Mouse (Mus musculus) limb, embryonic 13.5 days (tissue): ENCODE measurements at regions not wholly inside any gene's neighbourhood (a gene's known extent, or its start where the extent isn't known, plus 50 kb on each side); places are given as distances from the start of the nearest gene placed in this dataset.
"Not testable (repeated sequence)": the region's sequence is repeated elsewhere in the genome, so short reads cannot be mapped to it uniquely, and the experiment has no call there.

Experiments used
- ATAC-seq: fragments of 200-750 bp; cut with Nextera tagmentation; 2 replicates; pipeline ENCODE4 v1.8.0; 2017; ENCODE audit warnings: low read depth, moderate number of reproducible peaks, moderate TSS enrichment; ENCODE audit not compliant: low FRiP score
- H3K27ac ChIP-seq: fragments of 300-500 bp; sonication (generic); 2 replicates; pipeline ENCODE4 v1.5.1; 2015; ENCODE audit warnings: inconsistent platforms, mild to moderate bottlenecking, moderate library complexity
- H3K27me3 ChIP-seq: fragments of 300-500 bp; sonication (generic); 2 replicates; pipeline ENCODE4 v1.6.1; 2015; ENCODE audit warnings: mild to moderate bottlenecking, inconsistent platforms
- H3K36me3 ChIP-seq: fragments of 300-500 bp; sonication (generic); 2 replicates; pipeline ENCODE4 v1.6.1; 2015; ENCODE audit warnings: inconsistent platforms, mild to moderate bottlenecking, moderate library complexity
- H3K4me1 ChIP-seq: fragments of 300-500 bp; sonication (generic); 2 replicates; pipeline ENCODE4 v1.6.1; 2015; ENCODE audit warnings: inconsistent platforms
- H3K4me2 ChIP-seq: fragments of 300-500 bp; sonication (generic); replicated peaks from 2 replicates; pipeline ENCODE4 v1.6.1; 2015; ENCODE audit warnings: inconsistent platforms, mild to moderate bottlenecking, moderate library complexity
- H3K4me3 ChIP-seq: fragments of 300-500 bp; sonication (generic); 2 replicates; pipeline ENCODE4 v1.5.1; 2015; ENCODE audit warnings: moderate library complexity, mild to moderate bottlenecking, inconsistent platforms
- H3K9ac ChIP-seq: fragments of 300-500 bp; sonication (generic); 2 replicates; pipeline ENCODE4 v1.6.1; 2015; ENCODE audit warnings: mild to moderate bottlenecking, inconsistent platforms
- H3K9me3 ChIP-seq: fragments of 300-500 bp; sonication (generic); 2 replicates; pipeline ENCODE4 v1.6.1; 2016; ENCODE audit warnings: inconsistent platforms
- WGBS: fragments of 180-500 bp; shearing (Covaris S2); methylation state at CpG from one replicate; pipeline ENCODE4 v1.1.7; 2015; 5-methylcytosine and 5-hydroxymethylcytosine counted together

DNA sequence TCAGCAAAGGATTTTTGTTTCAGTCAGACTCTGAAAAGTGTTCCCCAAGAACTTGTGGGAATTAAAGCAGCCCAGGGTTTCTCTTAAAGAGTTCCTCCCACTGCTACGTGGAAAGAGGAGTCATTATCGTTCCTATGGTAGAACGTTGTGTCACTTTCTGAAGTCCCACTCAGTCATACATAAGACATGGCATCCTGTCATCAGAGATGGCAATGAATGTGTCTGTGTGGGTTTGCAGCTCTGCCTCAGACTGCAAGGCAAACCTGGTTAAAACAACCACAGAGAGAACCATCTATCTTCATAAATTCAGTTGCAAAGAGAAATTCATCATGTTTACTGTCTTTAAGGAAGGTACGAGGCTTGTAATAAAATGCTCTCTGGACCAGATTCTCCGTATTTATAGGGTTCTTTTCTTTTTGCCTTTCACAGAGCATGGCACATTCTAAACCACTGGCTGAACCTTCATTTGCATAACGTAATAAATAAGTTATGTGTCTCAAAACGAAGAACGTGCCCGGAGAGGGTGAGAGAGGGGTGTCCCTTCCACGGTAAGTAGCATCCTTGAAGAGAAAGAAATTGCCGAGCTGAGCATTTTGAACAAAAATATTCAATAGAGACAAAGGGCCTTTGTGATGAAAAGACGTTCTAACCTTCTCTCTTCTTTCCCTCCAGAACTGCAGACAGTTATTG, 194.7 kb upstream of the Gm10306 start:
- no peaks in the 10 kb centered on the region for H3K9me3 ChIP-seq
- no peak overlapping the region for H3K9ac ChIP-seq
- 66% methylated on average over 12 of the region's 12 CpGs for WGBS
- no peak for ATAC-seq
- no peak overlapping the region for H3K27ac ChIP-seq
- no peak overlapping the region for H3K4me2 ChIP-seq
- H3K4me3 ChIP-seq, result no peak overlapping the region
- H3K36me3 ChIP-seq, result no peaks in the 10 kb centered on the region
- H3K4me1 ChIP-seq, result 0 out of 2 replicates have a peak, but pooled peaks cover 2% of the 10 kb centered on the region
- no peaks in the 10 kb centered on the region for H3K27me3 ChIP-seq

DNA sequence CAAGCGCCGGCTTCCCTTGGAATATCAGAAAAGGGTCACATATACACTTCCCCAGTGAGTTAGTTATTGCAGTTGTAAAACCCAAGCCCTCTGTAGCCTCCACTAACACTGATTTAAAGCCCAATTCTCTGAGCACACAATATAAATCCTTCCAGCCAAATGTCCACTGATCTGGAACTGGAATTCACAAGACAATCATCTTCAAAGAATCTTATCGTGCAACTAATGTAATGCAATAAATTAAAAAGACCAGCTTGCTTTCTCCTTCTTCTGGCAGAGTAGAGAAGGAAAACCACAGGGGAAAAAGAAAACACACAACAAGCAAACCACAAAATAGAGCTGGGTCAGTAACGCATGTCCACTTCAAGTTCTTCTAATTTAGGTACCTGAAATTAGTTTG, 191.0 kb upstream of the Gm10306 start:
- no peak overlapping the region for H3K4me3 ChIP-seq
- no peaks in the 10 kb centered on the region for H3K27me3 ChIP-seq
- H3K9me3 ChIP-seq, result no peaks in the 10 kb centered on the region
- no peak overlapping the region for H3K9ac ChIP-seq
- ATAC-seq, result no peak
- no peak overlapping the region for H3K27ac ChIP-seq
- WGBS, result 27% methylated on average over 4 of the region's 4 CpGs
- H3K4me1 ChIP-seq, result 0 out of 2 replicates have a peak, but pooled peaks cover 2% of the 10 kb centered on the region
- H3K4me2 ChIP-seq, result no peak overlapping the region
- no peaks in the 10 kb centered on the region for H3K36me3 ChIP-seq

- Histone ChIP-seq H3K4me2 (no peak overlapping the region), H3K9me3 (no peaks in the 10 kb centered on the region), H3K36me3 (no peaks in the 10 kb centered on the region), H3K27me3 (no peaks in the 10 kb centered on the region), H3K4me1 (0 out of 2 replicates have a peak, but pooled peaks cover 8% of the 10 kb centered on the region), H3K27ac (no peak overlapping the region), H3K9ac (no peak overlapping the region), H3K4me3 (no peak overlapping the region)
- 75% methylated on average over 3 of the region's 3 CpGs for WGBS
- no peak for ATAC-seq
Measured at GRCm38 (mm10) chr4:94367174-94367573, 189.2 kb upstream of the Gm10306 start.

GRCm38 (mm10) chr4:94370981-94371380, 185.4 kb upstream of the Gm10306 start:
- H3K36me3 ChIP-seq, result no peaks in the 10 kb centered on the region
- H3K27me3 ChIP-seq, result no peaks in the 10 kb centered on the region
- WGBS, result 14% methylated on average over 6 of the region's 6 CpGs
- 0 out of 2 replicates have a peak, but pooled peaks cover 5% of the 10 kb centered on the region for H3K4me1 ChIP-seq
- no peak overlapping the region for H3K4me3 ChIP-seq
- H3K9me3 ChIP-seq, result no peaks in the 10 kb centered on the region
- no peak overlapping the region for H3K27ac ChIP-seq
- ATAC-seq, result no peak
- H3K4me2 ChIP-seq, result no peak overlapping the region
- no peak overlapping the region for H3K9ac ChIP-seq

GRCm38 (mm10) chr4:94376256-94376655, 180.1 kb upstream of the Gm10306 start:
- H3K9me3 ChIP-seq, result no peaks in the 10 kb centered on the region
- H3K4me1 ChIP-seq, result 0 out of 2 replicates have a peak, but pooled peaks cover 2% of the 10 kb centered on the region
- H3K36me3 ChIP-seq, result no peaks in the 10 kb centered on the region
- no peak overlapping the region for H3K4me2 ChIP-seq
- H3K9ac ChIP-seq, result no peak overlapping the region
- no peak overlapping the region for H3K27ac ChIP-seq
- H3K27me3 ChIP-seq, result no peaks in the 10 kb centered on the region
- H3K4me3 ChIP-seq, result no peak overlapping the region
- 90% methylated on average over 1 of the region's 1 CpGs for WGBS
- ATAC-seq, result no peak

DNA sequence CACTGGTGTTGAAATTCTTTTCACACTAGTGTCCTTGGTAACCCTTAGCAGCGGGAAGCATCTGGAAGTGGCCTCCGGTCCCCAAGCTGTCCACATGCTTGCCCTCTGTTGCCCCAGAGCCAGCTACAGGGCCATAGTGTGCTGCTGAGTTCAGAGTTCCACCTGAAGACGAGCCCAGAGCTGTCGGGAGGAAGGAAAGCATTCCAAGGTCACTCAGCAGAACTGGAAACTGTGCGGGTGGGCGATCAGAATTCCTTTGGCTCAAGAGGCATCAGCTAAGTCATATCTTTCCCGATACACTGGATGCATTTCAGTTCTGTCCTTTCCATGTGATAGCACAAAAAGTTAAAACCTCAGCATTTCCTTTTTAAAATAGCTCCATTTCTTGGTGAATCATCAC, 170.6 kb upstream of the Gm10306 start:
- Histone ChIP-seq H3K4me2 (no peak overlapping the region), H3K36me3 (no peaks in the 10 kb centered on the region), H3K9ac (no peak overlapping the region), H3K27me3 (no peaks in the 10 kb centered on the region), H3K9me3 (no peaks in the 10 kb centered on the region), H3K4me1 (no peaks in the 10 kb centered on the region), H3K4me3 (no peak overlapping the region), H3K27ac (no peak overlapping the region)
- WGBS, result 72% methylated on average over 7 of the region's 7 CpGs
- no peak for ATAC-seq

DNA sequence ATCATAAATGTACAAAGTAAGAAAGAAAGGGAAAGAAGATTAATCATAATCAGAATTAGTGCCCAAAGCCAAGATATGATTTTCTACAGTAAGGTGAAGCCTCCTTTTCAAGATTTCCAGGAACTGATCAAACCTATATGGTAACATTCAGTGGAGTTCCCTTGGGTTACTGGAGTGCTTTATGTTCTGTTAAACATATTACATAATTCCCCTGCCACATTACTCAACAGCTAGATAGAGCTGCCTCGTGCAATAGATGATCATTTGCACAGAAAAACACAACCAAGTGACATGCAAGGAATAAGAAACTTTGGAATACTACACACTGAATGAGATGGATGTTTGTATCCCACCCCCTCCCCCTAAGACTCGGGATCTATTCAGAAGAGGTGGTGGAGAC, 168.0 kb upstream of the Gm10306 start:
- Histone ChIP-seq H3K27me3 (no peaks in the 10 kb centered on the region), H3K9ac (no peak overlapping the region), H3K4me1 (no peaks in the 10 kb centered on the region), H3K36me3 (no peaks in the 10 kb centered on the region), H3K4me3 (no peak overlapping the region), H3K27ac (no peak overlapping the region), H3K9me3 (no peaks in the 10 kb centered on the region), H3K4me2 (no peak overlapping the region)
- 50% methylated on average over 2 of the region's 2 CpGs for WGBS
- ATAC-seq, result no peak

GRCm38 (mm10) chr4:94394462-94394861, 161.9 kb upstream of the Gm10306 start:
- no peak overlapping the region for H3K27ac ChIP-seq
- no peaks in the 10 kb centered on the region for H3K36me3 ChIP-seq
- no peak overlapping the region for H3K4me2 ChIP-seq
- 75% methylated on average over 2 of the region's 2 CpGs for WGBS
- H3K4me1 ChIP-seq, result no peaks in the 10 kb centered on the region
- H3K9ac ChIP-seq, result no peak overlapping the region
- H3K27me3 ChIP-seq, result no peaks in the 10 kb centered on the region
- no peak overlapping the region for H3K4me3 ChIP-seq
- no peak for ATAC-seq
- no peaks in the 10 kb centered on the region for H3K9me3 ChIP-seq

DNA sequence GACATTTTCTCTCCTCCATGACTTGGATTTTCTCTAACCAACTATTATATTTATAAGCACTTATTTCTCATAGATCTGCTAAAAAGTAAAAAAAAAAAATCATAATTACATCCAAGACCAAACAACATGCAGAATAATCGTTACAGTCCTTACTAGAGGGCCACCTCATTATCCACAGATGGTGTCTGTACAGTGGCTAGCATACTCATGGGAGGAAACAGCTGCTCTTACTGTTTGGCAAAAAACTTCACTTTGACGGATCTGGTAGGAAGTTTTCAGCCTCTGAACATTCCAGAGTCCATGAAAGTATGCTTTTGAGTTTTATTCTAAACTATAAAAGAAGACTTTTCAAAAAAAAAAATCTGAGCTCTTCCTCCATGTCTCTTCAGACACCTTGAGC, 159.1 kb upstream of the Gm10306 start:
- Histone ChIP-seq H3K9ac (no peak overlapping the region), H3K36me3 (no peaks in the 10 kb centered on the region), H3K9me3 (no peaks in the 10 kb centered on the region), H3K4me2 (no peak overlapping the region), H3K4me1 (no peaks in the 10 kb centered on the region), H3K27ac (no peak overlapping the region), H3K4me3 (no peak overlapping the region), H3K27me3 (no peaks in the 10 kb centered on the region)
- WGBS, result 48% methylated on average over 2 of the region's 2 CpGs
- ATAC-seq, result no peak

GRCm38 (mm10) chr4:94406922-94407321, 149.4 kb upstream of the Gm10306 start:
- no peak for ATAC-seq
- H3K36me3 ChIP-seq, result no peaks in the 10 kb centered on the region
- H3K9me3 ChIP-seq, result no peaks in the 10 kb centered on the region
- H3K4me1 ChIP-seq, result no peaks in the 10 kb centered on the region
- H3K4me2 ChIP-seq, result no peak overlapping the region
- no peak overlapping the region for H3K4me3 ChIP-seq
- H3K27ac ChIP-seq, result no peak overlapping the region
- 85% methylated on average over 1 of the region's 1 CpGs for WGBS
- no peaks in the 10 kb centered on the region for H3K27me3 ChIP-seq
- H3K9ac ChIP-seq, result no peak overlapping the region

DNA sequence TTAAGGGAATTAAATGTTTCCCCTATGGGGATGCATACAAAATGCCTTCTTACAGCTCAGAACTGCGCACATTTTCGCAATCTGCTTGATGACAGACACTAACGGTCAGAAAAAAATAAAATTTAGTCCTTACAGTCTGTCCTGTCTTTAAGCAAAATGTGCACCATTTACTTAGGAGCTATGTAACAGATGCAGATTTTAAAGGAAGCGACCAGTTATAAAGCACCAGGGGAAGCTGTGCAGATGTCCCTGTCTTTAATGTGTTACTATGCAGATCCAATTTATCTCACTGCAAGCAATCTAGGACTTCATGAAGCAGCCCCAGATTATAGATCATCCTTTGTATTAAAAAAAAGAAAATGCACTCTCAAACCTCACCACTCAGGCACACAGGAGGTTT, 148.8 kb upstream of the Gm10306 start:
- Histone ChIP-seq H3K27me3 (no peaks in the 10 kb centered on the region), H3K4me2 (no peak overlapping the region), H3K4me1 (no peaks in the 10 kb centered on the region), H3K9me3 (no peaks in the 10 kb centered on the region), H3K27ac (no peak overlapping the region), H3K36me3 (no peaks in the 10 kb centered on the region), H3K9ac (no peak overlapping the region), H3K4me3 (no peak overlapping the region)
- WGBS, result 81% methylated on average over 4 of the region's 4 CpGs
- ATAC-seq, result no peak

DNA sequence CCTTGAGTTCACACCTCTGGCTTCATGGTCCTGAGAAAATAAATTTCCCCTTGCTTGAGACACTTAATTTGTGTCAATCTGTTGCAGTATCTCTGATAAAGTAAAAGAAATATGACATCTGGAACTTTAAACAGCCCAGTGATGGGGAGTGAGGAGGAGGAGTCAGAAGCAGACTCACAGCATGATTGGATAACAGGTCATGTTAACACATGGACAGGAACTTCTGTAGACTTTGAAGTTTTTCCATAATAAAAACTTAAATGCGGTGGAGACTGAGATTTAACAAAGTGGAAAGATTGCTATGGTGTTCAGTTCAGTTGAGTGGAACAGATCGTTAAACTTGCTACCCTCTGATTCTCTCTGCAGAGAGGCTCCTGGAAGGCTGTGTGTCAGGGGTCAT, 143.7 kb upstream of the Gm10306 start:
- H3K36me3 ChIP-seq, result no peaks in the 10 kb centered on the region
- H3K4me2 ChIP-seq, result no peak overlapping the region
- 28% methylated on average over 2 of the region's 2 CpGs for WGBS
- H3K27me3 ChIP-seq, result no peaks in the 10 kb centered on the region
- H3K9me3 ChIP-seq, result no peaks in the 10 kb centered on the region
- no peak for ATAC-seq
- H3K9ac ChIP-seq, result no peak overlapping the region
- no peak overlapping the region for H3K27ac ChIP-seq
- no peaks in the 10 kb centered on the region for H3K4me1 ChIP-seq
- no peak overlapping the region for H3K4me3 ChIP-seq

- WGBS, result 91% methylated on average over 10 of the region's 10 CpGs
- H3K9me3 ChIP-seq, H3K36me3 ChIP-seq, H3K4me1 ChIP-seq, H3K27ac ChIP-seq, H3K4me2 ChIP-seq, H3K9ac ChIP-seq, H3K4me3 ChIP-seq, H3K27me3 ChIP-seq, ATAC-seq: not testable (repeated sequence)
Measured at GRCm38 (mm10) chr4:94425525-94425924, 130.8 kb upstream of the Gm10306 start.
